Mouse (Mus musculus) midbrain, embryonic 16.5 days (tissue): Measurements from ENCODE around the gene Wnt6. TPM values are rescaled to one million over a fixed set of nuclear protein-coding genes. Genes with fewer than 3 reads are reported as not detected.
A peak's percentile ranks its signal among the peaks of the same experiment; 100 is the strongest.

Experiments used
- ATAC-seq: fragments of 200-750 bp; cut with Nextera tagmentation; 2 replicates; pipeline ENCODE4 v1.8.0; 2017; ENCODE audit warnings: moderate TSS enrichment
- H3K27ac ChIP-seq: fragments of 300-500 bp; sonication (generic); 2 replicates; pipeline ENCODE4 v1.5.1; 2014; ENCODE audit warnings: mild to moderate bottlenecking, low read length, mixed read lengths
- H3K27me3 ChIP-seq: fragments of 300-500 bp; sonication (generic); 2 replicates; pipeline ENCODE4 v1.6.1; 2014; ENCODE audit warnings: low read depth, low read length, mixed read lengths; ENCODE audit not compliant: control insufficient read depth, insufficient read depth
- H3K36me3 ChIP-seq: fragments of 300-500 bp; sonication (generic); 2 replicates; pipeline ENCODE4 v1.6.1; 2014; ENCODE audit warnings: mild to moderate bottlenecking, low read length, moderate library complexity, mixed read lengths; ENCODE audit not compliant: control insufficient read depth, insufficient read depth
- H3K4me1 ChIP-seq: fragments of 300-500 bp; sonication (generic); 2 replicates; pipeline ENCODE4 v1.6.1; 2014; ENCODE audit warnings: mild to moderate bottlenecking, low read length, mixed read lengths; ENCODE audit not compliant: control insufficient read depth, insufficient read depth
- H3K4me2 ChIP-seq: fragments of 300-500 bp; sonication (generic); 2 replicates; pipeline ENCODE4 v1.6.1; 2014; ENCODE audit warnings: mild to moderate bottlenecking, low read length, mixed read lengths
- H3K4me3 ChIP-seq: fragments of 300-500 bp; sonication (generic); 2 replicates; pipeline ENCODE4 v1.5.1; 2014; ENCODE audit warnings: low read depth, mild to moderate bottlenecking, low read length, moderate library complexity, mixed read lengths
- H3K9ac ChIP-seq: fragments of 300-500 bp; sonication (generic); 2 replicates; pipeline ENCODE4 v1.6.1; 2014; ENCODE audit warnings: low read depth, low read length, mixed read lengths
- H3K9me3 ChIP-seq: fragments of 300-500 bp; sonication (generic); replicated peaks from 2 replicates; pipeline ENCODE4 v1.6.1; 2014; ENCODE audit warnings: mild to moderate bottlenecking, low read length, mixed read lengths; ENCODE audit not compliant: control insufficient read depth, poor library complexity, severe bottlenecking
- WGBS: fragments of 180-500 bp; shearing (Covaris S2); extraction: QIAGEN DNeasy Blood & Tissue Kit; methylation state at CpG from one replicate; pipeline ENCODE4 v1.1.7; 2014; 5-methylcytosine and 5-hydroxymethylcytosine counted together
- polyA plus RNA-seq: library from polyadenylated mRNA; unstranded; fragments of >200 nt; fragmentation: Nextera tagmentation; extraction: Ambion mirVana; gene quantifications from 2 replicates; pipeline ENCODE4 v1.2.1, GENCODE M21; 2015

Wnt6 gene
- polyA plus RNA-seq, 1 experiment from 2014 or later: 4.2 TPM

- 0 out of 2 replicates have a peak, but pooled peaks have one; percentile 38 for ATAC-seq
- peak overlapping the region; percentile 54 for H3K9ac ChIP-seq
- H3K36me3 ChIP-seq: no peaks in the 10 kb centered on the region
- 0% methylated on average over 21 of the region's 26 CpGs for WGBS
- peaks cover 73% of the 10 kb centered on the region for H3K27me3 ChIP-seq
- H3K4me2 ChIP-seq: peak overlapping the region; percentile 92
- no peak overlapping the region for H3K27ac ChIP-seq
- H3K4me3 ChIP-seq: peak overlapping the region; percentile 49
- peaks cover 24% of the 10 kb centered on the region for H3K4me1 ChIP-seq
- no peaks in the 10 kb centered on the region for H3K9me3 ChIP-seq
Observed at GRCm38 (mm10) chr1:74771467-74771844, 236 bp upstream of the Wnt6 start.

- no peaks in the 10 kb centered on the region for H3K36me3 ChIP-seq
- H3K27me3 ChIP-seq: peaks cover 73% of the 10 kb centered on the region
- WGBS: under 1% methylated on average over 36 of the region's 51 CpGs
- 0 out of 2 replicates have a peak, but pooled peaks have one; percentile 22 for ATAC-seq
- H3K4me2 ChIP-seq: peak overlapping the region; percentile 92
- peak overlapping the region; percentile 54 for H3K9ac ChIP-seq
- H3K9me3 ChIP-seq: no peaks in the 10 kb centered on the region
- peaks cover 24% of the 10 kb centered on the region for H3K4me1 ChIP-seq
- peak overlapping the region; percentile 49 for H3K4me3 ChIP-seq
- H3K27ac ChIP-seq: no peak overlapping the region
Observed at GRCm38 (mm10) chr1:74771931-74772620, 384 bp downstream of the Wnt6 start.

- Histone ChIP-seq H3K4me2 (peak overlapping the region; percentile 49), H3K9me3 (no peaks in the 10 kb centered on the region), H3K27me3 (peaks cover 68% of the 10 kb centered on the region), H3K4me3 (peak overlapping the region; percentile 19), H3K36me3 (no peaks in the 10 kb centered on the region), H3K4me1 (peaks cover 24% of the 10 kb centered on the region), H3K27ac (no peak overlapping the region), H3K9ac (no peak overlapping the region)
- WGBS: 1% methylated on average over 15 of the region's 15 CpGs
- ATAC-seq: peak; percentile 66; the same call in 1 of the 2 replicates
Observed at GRCm38 (mm10) chr1:74773136-74773535, 1.4 kb downstream of the Wnt6 start.

GRCm38 (mm10) chr1:74774062-74774461, 2.4 kb downstream of the Wnt6 start:
- H3K27ac ChIP-seq: no peak overlapping the region
- no peak overlapping the region for H3K9ac ChIP-seq
- no peaks in the 10 kb centered on the region for H3K9me3 ChIP-seq
- no peak for ATAC-seq
- WGBS: 12% methylated on average over 7 of the region's 7 CpGs
- no peak overlapping the region for H3K4me3 ChIP-seq
- no peaks in the 10 kb centered on the region for H3K36me3 ChIP-seq
- peaks cover 66% of the 10 kb centered on the region for H3K27me3 ChIP-seq
- no peak overlapping the region for H3K4me2 ChIP-seq
- peaks cover 24% of the 10 kb centered on the region for H3K4me1 ChIP-seq

- H3K4me1 ChIP-seq: peaks cover 23% of the 10 kb centered on the region
- ATAC-seq: no peak
- WGBS: 2% methylated on average over 5 of the region's 5 CpGs
- H3K27ac ChIP-seq: no peak overlapping the region
- H3K4me2 ChIP-seq: no peak overlapping the region
- H3K36me3 ChIP-seq: no peaks in the 10 kb centered on the region
- H3K9ac ChIP-seq: no peak overlapping the region
- H3K9me3 ChIP-seq: no peaks in the 10 kb centered on the region
- H3K27me3 ChIP-seq: peaks cover 56% of the 10 kb centered on the region
- H3K4me3 ChIP-seq: no peak overlapping the region
Observed at GRCm38 (mm10) chr1:74775816-74776215, 4.1 kb downstream of the Wnt6 start.

- 43% methylated on average over 3 of the region's 3 CpGs for WGBS
- no peak overlapping the region for H3K4me3 ChIP-seq
- no peak overlapping the region for H3K4me2 ChIP-seq
- H3K27ac ChIP-seq: no peak overlapping the region
- H3K36me3 ChIP-seq: no peaks in the 10 kb centered on the region
- no peak for ATAC-seq
- H3K4me1 ChIP-seq: peaks cover 9% of the 10 kb centered on the region
- no peaks in the 10 kb centered on the region for H3K9me3 ChIP-seq
- peaks cover 65% of the 10 kb centered on the region for H3K27me3 ChIP-seq
- H3K9ac ChIP-seq: no peak overlapping the region
Observed at GRCm38 (mm10) chr1:74778934-74779486, 7.3 kb downstream of the Wnt6 start.

GRCm38 (mm10) chr1:74782045-74782444, 10.4 kb downstream of the Wnt6 start:
- Histone ChIP-seq H3K9me3 (no peaks in the 10 kb centered on the region; the same call in 1 of the 2 replicates), H3K27ac (no peak overlapping the region), H3K4me2 (no peak overlapping the region), H3K4me3 (no peak overlapping the region), H3K36me3 (no peaks in the 10 kb centered on the region), H3K9ac (no peak overlapping the region), H3K4me1 (peaks cover 13% of the 10 kb centered on the region), H3K27me3 (peaks cover 64% of the 10 kb centered on the region)
- ATAC-seq: no peak
- 14% methylated on average over 14 of the region's 14 CpGs for WGBS

- Histone ChIP-seq H3K4me1 (peaks cover 13% of the 10 kb centered on the region), H3K9me3 (no peaks in the 10 kb centered on the region; the same call in 1 of the 2 replicates), H3K9ac (peak overlapping the region; percentile 50), H3K27me3 (peaks cover 75% of the 10 kb centered on the region), H3K4me3 (peak overlapping the region; percentile 39), H3K36me3 (no peaks in the 10 kb centered on the region), H3K4me2 (peak overlapping the region; percentile 81), H3K27ac (no peak overlapping the region)
- peak; percentile 22; the same call in 1 of the 2 replicates for ATAC-seq
- WGBS: 3% methylated on average over 12 of the region's 13 CpGs
Observed at GRCm38 (mm10) chr1:74783554-74783953, 11.9 kb downstream of the Wnt6 start.
